Mouse (Mus musculus) inflammation-experienced regulatory T-cells, adult 6 months (primary cell): ENCODE results near the gene Nudt16. TPM values are rescaled to one million over a fixed set of nuclear protein-coding genes. Genes with fewer than 3 reads are reported as not detected.
"Not testable (repeated sequence)": the region's sequence is repeated elsewhere in the genome, so short reads cannot be mapped to it uniquely, and the experiment has no call there.

ENCODE experiments used
- ATAC-seq: one replicate; pipeline ENCODE4 v1.8.0; 2017
- polyA plus RNA-seq, 3 experiments: library from polyadenylated mRNA; unstranded; fragments of 100-300 nt; shearing (Covaris generic); gene quantifications; one replicate each; pipeline ENCODE4 v1.2.1; 2017

The Nudt16 gene
- polyA plus RNA-seq, result 10 to 100 TPM; 29.7 to 36.5 (median 30.3) TPM

DNA sequence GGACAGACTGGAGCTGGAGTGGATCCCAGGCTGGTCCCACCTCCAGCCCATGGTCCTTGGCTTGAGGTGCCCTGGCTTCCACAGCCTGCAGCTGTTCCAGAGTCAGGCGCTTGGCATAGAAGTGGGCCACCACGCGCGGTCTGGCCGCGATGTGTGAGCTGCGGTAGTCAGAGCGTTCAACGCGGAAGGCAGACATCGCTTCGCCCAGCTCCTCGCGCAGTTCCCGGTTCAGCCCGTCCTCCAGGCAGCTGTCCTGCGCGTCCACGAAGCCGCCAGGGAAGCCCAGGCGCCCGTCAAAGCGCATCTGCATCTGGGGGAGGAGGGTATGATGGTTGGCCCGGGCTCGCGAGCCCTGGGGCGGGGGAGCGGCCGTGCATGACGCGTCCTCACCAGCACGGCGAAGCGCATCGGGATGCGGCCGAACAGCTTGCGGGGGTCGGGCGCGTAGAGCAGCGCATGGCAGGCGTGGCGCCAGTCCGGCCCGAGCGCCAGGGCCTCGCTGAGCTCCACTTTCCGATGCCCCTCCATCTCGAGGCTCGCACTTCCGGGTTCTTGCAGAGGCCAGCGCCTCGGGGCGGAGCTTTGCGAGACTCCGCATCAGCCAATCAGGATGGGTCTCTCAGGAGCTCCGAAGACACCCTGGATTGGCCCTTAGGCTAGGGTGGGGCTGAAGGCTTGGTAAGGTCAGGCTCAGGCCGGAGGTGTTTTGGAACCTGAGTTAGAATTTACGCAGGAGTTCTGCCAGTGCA is at the start of gene Nudt16:
Gene Nudt16 (minus strand): TSS at position 572 of the 749 bp plus-strand sequence.
- ATAC-seq, result peak; percentile 95

- no peak for ATAC-seq
Measured at GRCm38 (mm10) chr9:105144992-105145391, 13.4 kb upstream of the Nudt16 start, which contains the start of gene 1700080E11Rik. TSS of gene 1700080E11Rik (minus strand) at chr9:105145092.

DNA sequence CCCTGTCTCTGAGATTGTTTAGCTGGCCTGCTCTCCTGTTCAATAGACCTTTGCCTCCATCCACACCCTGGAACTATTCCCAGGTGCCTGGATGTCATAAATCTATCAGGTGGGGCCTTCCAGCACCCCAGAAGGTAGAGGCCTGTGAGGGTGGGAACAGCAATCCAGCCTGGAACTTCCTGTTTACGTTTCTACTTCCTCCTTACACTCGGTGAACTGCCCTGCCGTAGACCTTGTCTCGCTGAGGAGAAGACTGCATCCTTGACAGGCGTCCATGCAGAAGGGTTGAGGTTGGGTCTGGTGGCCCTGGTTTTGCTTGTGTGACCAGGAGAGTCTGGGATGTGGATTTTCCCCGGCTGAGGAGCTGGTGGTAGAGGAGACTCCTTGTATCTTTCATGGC is 7.6 kb upstream of the Nudt16 start:
- ATAC-seq, result no peak

- no peak for ATAC-seq
Measured at GRCm38 (mm10) chr9:105136404-105136803, 4.8 kb upstream of the Nudt16 start.

- ATAC-seq, result no peak
Measured at GRCm38 (mm10) chr9:105134536-105134935, 2.9 kb upstream of the Nudt16 start.

DNA sequence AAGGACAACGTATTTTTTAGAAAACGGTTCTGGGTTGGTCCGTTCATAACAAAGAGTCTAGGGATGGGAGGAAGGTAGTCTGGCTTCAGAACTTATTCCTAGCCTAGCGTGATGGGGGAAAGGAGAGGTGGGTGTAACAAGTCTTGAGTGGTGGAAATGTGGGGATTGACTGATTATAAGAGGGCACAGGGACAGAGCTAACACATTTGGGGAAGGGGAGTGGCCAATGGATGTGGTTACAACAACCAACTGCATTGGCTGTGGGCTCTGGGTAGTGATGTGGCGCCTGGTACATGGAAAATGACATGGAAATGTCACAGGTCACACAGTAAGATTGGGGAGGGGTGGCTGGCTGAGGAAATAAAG is 361 bp upstream of the Nudt16 start:
- peak; percentile 51 for ATAC-seq

DNA sequence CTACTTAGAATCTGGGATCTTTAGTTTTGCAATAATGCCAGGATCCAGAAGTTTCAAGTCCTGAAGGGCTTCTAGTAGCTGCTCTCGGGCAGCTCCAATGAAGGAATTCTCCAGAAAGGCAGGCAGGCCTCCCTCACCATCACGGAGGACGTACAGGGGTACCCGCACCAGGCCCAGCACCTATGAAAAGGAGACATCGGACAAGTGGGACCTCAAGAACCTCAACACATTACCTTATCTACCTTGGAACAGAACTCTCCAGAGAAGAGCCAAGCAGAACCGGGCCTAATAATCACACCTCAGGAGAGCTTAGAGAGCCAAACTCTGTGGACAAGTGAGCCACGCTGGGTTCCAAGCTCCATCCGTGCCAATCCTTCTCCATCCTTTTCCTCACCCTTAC is 1.3 kb downstream of the Nudt16 start:
- ATAC-seq, result no peak

- ATAC-seq, result not testable (repeated sequence)
Measured at GRCm38 (mm10) chr9:105125206-105125605, 6.4 kb downstream of the Nudt16 start.

DNA sequence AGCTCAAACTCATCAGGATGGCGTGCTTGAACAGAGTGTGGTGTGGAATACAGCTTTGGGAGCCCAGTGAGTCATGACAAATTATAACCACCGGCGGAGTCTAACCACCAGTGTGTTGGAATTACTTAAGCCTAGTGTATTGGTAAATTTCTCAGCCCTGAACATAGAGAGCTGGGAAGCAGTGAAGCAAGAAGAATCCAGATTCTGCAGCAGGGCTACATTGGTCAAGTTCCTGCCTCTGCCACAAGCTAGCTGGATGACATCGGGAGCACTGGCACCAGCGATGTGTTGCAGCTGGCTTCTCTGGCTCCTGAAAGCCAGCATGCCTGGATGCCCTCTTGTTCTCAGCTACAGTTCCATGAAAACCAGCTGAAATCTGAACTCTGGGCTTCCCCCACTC is 27.7 kb downstream of the Nudt16 start:
- ATAC-seq, result no peak

DNA sequence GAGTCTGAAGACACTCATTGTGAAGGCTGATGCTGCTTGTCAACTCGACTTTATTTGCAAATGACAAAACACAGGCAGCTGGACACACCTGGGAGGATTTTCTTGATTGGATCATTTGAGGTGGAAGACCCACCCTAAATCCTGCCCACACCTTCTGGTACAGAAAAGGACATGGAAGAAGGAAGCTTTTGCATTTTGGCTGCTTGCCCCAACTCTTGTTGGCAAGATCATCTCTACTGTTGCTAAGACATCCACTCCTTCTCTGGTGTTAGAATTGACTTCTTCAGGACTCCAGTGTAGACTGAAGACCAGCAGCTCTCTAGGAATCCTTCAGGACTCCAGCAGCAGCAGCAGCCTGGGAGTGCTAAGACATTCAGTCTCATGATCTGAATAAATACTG is 29.7 kb downstream of the Nudt16 start:
- ATAC-seq, result no peak

DNA sequence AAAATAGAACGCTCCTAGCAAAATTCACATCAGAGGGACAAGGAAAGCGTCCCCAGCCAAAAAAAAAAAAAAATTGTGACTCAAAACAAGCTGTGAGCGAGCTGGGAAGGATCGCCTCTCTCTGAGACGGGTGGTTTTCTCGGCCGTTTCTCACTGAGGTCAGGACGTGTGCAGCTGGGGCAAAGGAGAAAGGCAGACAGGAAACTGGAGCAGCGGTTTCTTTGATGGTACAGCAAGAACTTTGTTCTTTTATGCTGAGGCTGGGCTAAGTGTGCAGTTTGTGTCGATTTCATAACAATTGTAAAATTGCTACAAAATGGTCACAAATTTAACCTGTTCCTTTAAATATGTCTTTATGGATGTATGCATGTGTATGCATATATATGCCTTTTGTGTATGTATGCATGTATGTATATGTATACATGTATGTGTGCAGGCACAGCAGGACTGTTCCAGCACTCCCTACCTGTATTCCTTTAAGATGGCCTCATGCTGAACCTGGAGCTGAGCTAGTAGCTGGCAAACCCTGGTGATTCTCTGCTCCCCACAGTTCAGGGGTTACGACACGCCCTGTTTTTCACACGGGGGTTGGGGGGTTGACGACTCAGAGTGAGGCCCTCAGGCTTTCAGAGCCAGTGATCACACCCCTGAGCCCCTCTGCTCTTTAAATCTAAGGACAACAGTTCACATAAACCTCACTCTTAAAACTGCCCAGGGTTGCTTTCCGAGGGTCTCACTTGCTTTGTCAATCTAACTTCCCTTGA is 30.6 kb downstream of the Nudt16 start:
- peak; percentile 78 for ATAC-seq

GRCm38 (mm10) chr9:105080246-105080645 is 51.4 kb downstream of the Nudt16 start:
- no peak for ATAC-seq

Other genes starting within 250 kb of the Nudt16 start
- 10 to 100 TPM; 25.1 to 28.2 (median 27.8) TPM for gene Mrpl3, start 78.6 kb downstream of the Nudt16 start, polyA plus RNA-seq
- gene 1700080E11Rik, start 13.3 kb upstream of the Nudt16 start, polyA plus RNA-seq, result not detected